Mouse (Mus musculus) cortical plate, adult 2 months (tissue): ENCODE measurements around the gene Irf3.

ENCODE experiments used
- CTCF ChIP-seq: fragments of 200-500 bp; IDR thresholded peaks from 2 replicates; pipeline ENCODE4 v1.5.1; 2011; ENCODE audit warnings: mild to moderate bottlenecking, control low read depth, low read length; ENCODE audit not compliant: insufficient read depth; ENCODE audit errors: extremely low read depth
- POLR2A ChIP-seq: fragments of 200-500 bp; IDR thresholded peaks from 2 replicates; pipeline ENCODE4 v1.6.1; 2011; ENCODE audit warnings: mild to moderate bottlenecking, low read length, control low read depth; ENCODE audit not compliant: insufficient read depth; ENCODE audit errors: extremely low read depth

GRCm38 (mm10) chr7:44956266-44956665 is 41.2 kb upstream of the Irf3 start:
- TF ChIP-seq CTCF = no peak
- no peak for TF ChIP-seq POLR2A
